Mouse (Mus musculus): ENCODE data around the gene Ankrd33b. TPM values are rescaled to one million over a fixed set of nuclear protein-coding genes. Genes with fewer than 3 reads are reported as not detected.

Gene Ankrd33b
- polyA plus RNA-seq, 1 experiment from 2014 or later: 0.75 TPM

DNA sequence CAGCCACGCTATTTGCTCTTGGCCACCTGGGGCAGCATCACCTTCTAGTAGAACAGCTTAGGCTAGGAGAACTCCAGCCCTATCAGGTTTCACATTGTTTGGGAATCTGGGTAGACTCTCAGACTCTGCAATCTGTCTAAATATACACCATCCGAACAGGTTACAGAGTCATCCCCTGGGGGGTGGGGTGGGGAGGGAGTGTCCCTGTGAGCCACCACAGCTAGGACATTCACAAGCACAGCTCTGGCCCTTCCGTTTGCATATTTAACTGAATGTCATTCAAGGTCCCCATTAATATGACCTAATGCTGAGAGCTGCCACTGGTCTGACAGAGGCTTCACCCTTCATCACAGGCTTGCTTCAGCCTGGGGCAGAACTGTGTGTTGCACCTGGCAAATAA is 74.9 kb downstream of the Ankrd33b start:
- WGBS: 50% methylated on average over 3 of the region's 3 CpGs
- Histone ChIP-seq H3K9me3 (ENCODE audit: control insufficient read depth, low read length) (no peaks in the 10 kb centered on the region; the same call in 1 of the 2 replicates), H3K27me3 (ENCODE audit: control insufficient read depth, insufficient read depth, low read length) (0 out of 2 replicates have a peak, but pooled peaks cover 5% of the 10 kb centered on the region), H3K9ac (replicated peaks; ENCODE audit: low read depth, low read length) (no peak overlapping the region), H3K27ac (ENCODE audit: low read depth, low read length) (no peak overlapping the region), H3K4me3 (ENCODE audit: low read depth, low read length) (no peak overlapping the region), H3K4me2 (ENCODE audit: low read depth, low read length) (no peak overlapping the region), H3K36me3 (ENCODE audit: control insufficient read depth, insufficient read depth, low read length) (no peaks in the 10 kb centered on the region), H3K4me1 (ENCODE audit: control insufficient read depth, insufficient read depth, low read length) (peaks cover 7% of the 10 kb centered on the region)
- ATAC-seq (ENCODE audit: low read depth): no peak

GRCm38 (mm10) chr15:31285695-31286094 is 81.8 kb downstream of the Ankrd33b start:
- H3K4me2 ChIP-seq (ENCODE audit: low read depth, low read length): no peak overlapping the region
- no peak overlapping the region for H3K27ac ChIP-seq (ENCODE audit: low read depth, low read length)
- ATAC-seq (ENCODE audit: low read depth): no peak
- H3K36me3 ChIP-seq (ENCODE audit: control insufficient read depth, insufficient read depth, low read length): no peaks in the 10 kb centered on the region
- H3K9ac ChIP-seq (replicated peaks; ENCODE audit: low read depth, low read length): no peak overlapping the region
- H3K4me1 ChIP-seq (ENCODE audit: control insufficient read depth, insufficient read depth, low read length): no peaks in the 10 kb centered on the region
- H3K9me3 ChIP-seq (ENCODE audit: control insufficient read depth, low read length): no peaks in the 10 kb centered on the region; the same call in 1 of the 2 replicates
- WGBS: 89% methylated on average over 3 of the region's 3 CpGs
- no peak overlapping the region for H3K4me3 ChIP-seq (ENCODE audit: low read depth, low read length)
- H3K27me3 ChIP-seq (ENCODE audit: control insufficient read depth, insufficient read depth, low read length): no peaks in the 10 kb centered on the region

DNA sequence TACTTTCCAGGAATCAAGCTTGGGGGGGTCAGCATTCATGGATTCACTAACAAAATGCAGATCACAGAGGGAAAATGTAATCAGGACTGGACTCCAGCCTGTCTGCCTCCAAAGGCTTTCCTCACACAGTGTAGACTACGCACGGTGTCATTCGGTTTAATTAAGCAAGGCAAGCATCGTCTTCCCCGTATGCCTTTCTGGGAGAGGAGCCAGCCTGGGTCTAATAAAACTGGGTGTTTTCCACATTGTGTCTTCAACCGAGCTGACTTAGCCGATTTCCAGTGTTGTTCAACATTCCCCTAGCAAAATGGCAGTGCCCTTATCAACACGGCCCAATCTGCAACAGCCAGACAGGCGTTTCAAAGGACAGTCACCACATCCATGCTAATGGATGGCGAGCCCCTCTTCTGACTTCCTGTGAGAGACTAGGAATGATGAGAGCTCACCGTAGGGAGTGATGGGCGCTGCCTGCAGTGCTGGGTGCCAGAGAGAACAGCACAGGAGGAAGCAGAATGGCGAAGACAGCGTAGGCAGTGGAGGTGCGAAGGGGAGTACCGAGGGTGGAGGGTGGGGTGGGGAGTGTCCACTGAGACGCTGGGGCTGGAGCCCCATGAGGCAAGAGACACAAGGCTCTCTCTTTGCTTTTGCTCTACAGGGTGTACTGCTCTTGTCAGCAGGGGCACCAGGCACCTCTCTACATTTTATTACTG is 82.4 kb downstream of the Ankrd33b start:
- Histone ChIP-seq H3K27me3 (ENCODE audit: control insufficient read depth, insufficient read depth, low read length) (no peaks in the 10 kb centered on the region), H3K9ac (replicated peaks; ENCODE audit: low read depth, low read length) (no peak overlapping the region), H3K9me3 (ENCODE audit: control insufficient read depth, low read length) (no peaks in the 10 kb centered on the region; the same call in 1 of the 2 replicates), H3K36me3 (ENCODE audit: control insufficient read depth, insufficient read depth, low read length) (no peaks in the 10 kb centered on the region), H3K4me2 (ENCODE audit: low read depth, low read length) (no peak overlapping the region), H3K4me1 (ENCODE audit: control insufficient read depth, insufficient read depth, low read length) (no peaks in the 10 kb centered on the region), H3K27ac (ENCODE audit: low read depth, low read length) (no peak overlapping the region), H3K4me3 (ENCODE audit: low read depth, low read length) (no peak overlapping the region)
- 65% methylated on average over 17 of the region's 17 CpGs for WGBS
- ATAC-seq (ENCODE audit: low read depth): peak; percentile 53; the same call in 1 of the 2 replicates

GRCm38 (mm10) chr15:31284142-31284541 is 83.4 kb downstream of the Ankrd33b start:
- WGBS: 74% methylated on average over 5 of the region's 5 CpGs
- no peak overlapping the region for H3K4me3 ChIP-seq (ENCODE audit: low read depth, low read length)
- no peak for ATAC-seq (ENCODE audit: low read depth)

DNA sequence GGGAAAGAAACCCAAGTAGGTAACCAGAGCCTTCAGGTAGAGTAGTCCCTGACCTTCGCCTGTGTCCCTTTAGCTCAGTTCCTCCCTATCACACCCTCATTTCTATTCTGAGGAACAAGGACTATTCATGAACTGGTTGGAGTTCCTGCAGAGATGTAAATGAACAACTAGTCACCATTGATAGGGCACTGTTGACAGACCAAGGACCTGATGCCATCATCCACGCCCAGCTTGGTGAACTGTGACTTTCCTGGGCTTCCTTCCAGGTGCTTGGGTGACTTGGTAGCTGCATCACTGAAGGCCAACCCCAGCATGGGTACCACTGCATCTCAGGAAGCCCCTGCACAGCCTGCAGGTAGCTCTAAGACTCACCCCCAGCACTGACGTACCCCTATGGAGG is 85.2 kb downstream of the Ankrd33b start:
- H3K4me3 ChIP-seq (ENCODE audit: low read depth, low read length): no peak overlapping the region
- H3K9me3 ChIP-seq (ENCODE audit: control insufficient read depth, low read length): no peaks in the 10 kb centered on the region
- H3K27me3 ChIP-seq (ENCODE audit: control insufficient read depth, insufficient read depth, low read length): no peaks in the 10 kb centered on the region
- H3K4me1 ChIP-seq (ENCODE audit: control insufficient read depth, insufficient read depth, low read length): no peaks in the 10 kb centered on the region
- no peak for ATAC-seq (ENCODE audit: low read depth)
- no peaks in the 10 kb centered on the region for H3K36me3 ChIP-seq (ENCODE audit: control insufficient read depth, insufficient read depth, low read length)
- 86% methylated on average over 3 of the region's 3 CpGs for WGBS
- H3K27ac ChIP-seq (ENCODE audit: low read depth, low read length): no peak overlapping the region
- H3K4me2 ChIP-seq (ENCODE audit: low read depth, low read length): no peak overlapping the region
- no peak overlapping the region for H3K9ac ChIP-seq (replicated peaks; ENCODE audit: low read depth, low read length)

More at GRCm38 (mm10) chr15:31284142-31284541, 83.4 kb downstream of the Ankrd33b start:
- Histone ChIP-seq H3K27ac (ENCODE audit: low read depth, low read length) (no peak overlapping the region), H3K9me3 (ENCODE audit: control insufficient read depth, low read length) (no peaks in the 10 kb centered on the region; the same call in 1 of the 2 replicates), H3K9ac (replicated peaks; ENCODE audit: low read depth, low read length) (no peak overlapping the region), H3K4me1 (ENCODE audit: control insufficient read depth, insufficient read depth, low read length) (no peaks in the 10 kb centered on the region), H3K27me3 (ENCODE audit: control insufficient read depth, insufficient read depth, low read length) (no peaks in the 10 kb centered on the region), H3K4me2 (ENCODE audit: low read depth, low read length) (no peak overlapping the region), H3K36me3 (ENCODE audit: control insufficient read depth, insufficient read depth, low read length) (no peaks in the 10 kb centered on the region)

DNA sequence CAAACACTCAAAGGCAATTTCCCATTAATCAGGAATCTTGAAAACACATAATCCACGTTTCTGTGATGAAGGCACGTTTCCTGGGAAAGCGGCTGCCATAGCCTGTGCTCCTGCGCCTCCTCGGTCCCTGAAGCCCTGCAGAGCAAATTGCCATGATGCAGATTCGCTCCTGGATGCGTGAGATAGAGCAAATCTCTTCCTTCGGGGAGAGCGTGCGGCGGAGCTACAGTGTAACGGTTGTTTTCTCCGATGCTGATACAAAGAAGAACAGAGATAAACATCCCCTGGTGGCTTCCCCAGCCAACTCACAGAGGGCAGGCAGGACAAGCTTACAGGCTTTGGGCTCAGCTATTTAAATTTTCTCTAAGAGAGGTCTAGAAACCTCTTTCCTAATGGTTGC is 85.7 kb downstream of the Ankrd33b start:
- no peak overlapping the region for H3K4me3 ChIP-seq (ENCODE audit: low read depth, low read length)
- no peak for ATAC-seq (ENCODE audit: low read depth)
- no peaks in the 10 kb centered on the region for H3K4me1 ChIP-seq (ENCODE audit: control insufficient read depth, insufficient read depth, low read length)
- 66% methylated on average over 13 of the region's 13 CpGs for WGBS
- no peaks in the 10 kb centered on the region for H3K36me3 ChIP-seq (ENCODE audit: control insufficient read depth, insufficient read depth, low read length)
- H3K4me2 ChIP-seq (ENCODE audit: low read depth, low read length): no peak overlapping the region
- no peaks in the 10 kb centered on the region for H3K9me3 ChIP-seq (ENCODE audit: control insufficient read depth, low read length)
- H3K9ac ChIP-seq (replicated peaks; ENCODE audit: low read depth, low read length): no peak overlapping the region
- H3K27me3 ChIP-seq (ENCODE audit: control insufficient read depth, insufficient read depth, low read length): no peaks in the 10 kb centered on the region
- H3K27ac ChIP-seq (ENCODE audit: low read depth, low read length): no peak overlapping the region

DNA sequence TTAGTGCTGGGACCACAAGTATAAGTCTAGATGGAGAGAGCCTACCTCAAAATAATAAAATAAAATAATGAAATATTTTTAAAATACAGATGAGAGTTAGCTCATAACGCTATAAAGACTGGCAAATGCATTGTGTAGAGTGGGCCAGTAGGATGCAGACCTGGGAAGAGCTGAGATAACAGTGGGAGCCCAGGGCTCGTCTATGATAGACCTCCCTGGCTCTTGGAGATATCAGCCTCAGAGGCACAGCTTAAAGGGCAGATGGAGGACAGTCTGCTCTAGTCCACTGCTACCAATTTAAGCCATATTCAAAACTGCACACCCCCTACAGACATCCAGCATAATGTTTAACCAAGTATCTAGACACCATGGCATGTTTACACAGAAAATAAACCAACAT is 86.8 kb downstream of the Ankrd33b start:
- Histone ChIP-seq H3K4me3 (ENCODE audit: low read depth, low read length) (no peak overlapping the region), H3K27ac (ENCODE audit: low read depth, low read length) (no peak overlapping the region), H3K9me3 (ENCODE audit: control insufficient read depth, low read length) (no peaks in the 10 kb centered on the region), H3K27me3 (ENCODE audit: control insufficient read depth, insufficient read depth, low read length) (no peaks in the 10 kb centered on the region), H3K4me2 (ENCODE audit: low read depth, low read length) (no peak overlapping the region), H3K36me3 (ENCODE audit: control insufficient read depth, insufficient read depth, low read length) (no peaks in the 10 kb centered on the region), H3K4me1 (ENCODE audit: control insufficient read depth, insufficient read depth, low read length) (no peaks in the 10 kb centered on the region), H3K9ac (replicated peaks; ENCODE audit: low read depth, low read length) (no peak overlapping the region)
- 87% methylated on average over 2 of the region's 2 CpGs for WGBS
- no peak for ATAC-seq (ENCODE audit: low read depth)

DNA sequence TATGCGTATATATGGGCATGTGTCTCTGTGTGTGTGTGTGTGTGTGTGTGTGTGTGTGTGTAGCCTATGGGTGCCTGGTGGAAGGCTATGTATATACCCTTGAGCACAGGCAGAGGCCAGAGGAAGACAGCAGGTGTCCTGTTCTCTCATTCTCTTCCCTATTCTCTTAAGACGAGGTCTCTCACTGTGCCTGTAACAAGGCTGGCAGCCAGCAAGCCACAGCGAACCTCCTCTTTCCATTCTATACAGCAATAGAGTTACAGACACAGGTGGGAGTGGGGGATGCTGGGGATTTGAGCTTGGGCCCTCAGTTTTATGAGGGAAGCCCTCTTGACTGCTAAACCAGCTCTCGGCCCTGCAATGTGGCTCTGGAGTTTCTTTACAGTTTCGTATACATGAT is 87.5 kb downstream of the Ankrd33b start:
- Histone ChIP-seq H3K4me2 (ENCODE audit: low read depth, low read length) (no peak overlapping the region), H3K9ac (replicated peaks; ENCODE audit: low read depth, low read length) (no peak overlapping the region), H3K27me3 (ENCODE audit: control insufficient read depth, insufficient read depth, low read length) (no peaks in the 10 kb centered on the region), H3K4me1 (ENCODE audit: control insufficient read depth, insufficient read depth, low read length) (no peaks in the 10 kb centered on the region), H3K9me3 (ENCODE audit: control insufficient read depth, low read length) (no peaks in the 10 kb centered on the region), H3K27ac (ENCODE audit: low read depth, low read length) (no peak overlapping the region), H3K4me3 (ENCODE audit: low read depth, low read length) (no peak overlapping the region), H3K36me3 (ENCODE audit: control insufficient read depth, insufficient read depth, low read length) (no peaks in the 10 kb centered on the region)
- 75% methylated on average over 5 of the region's 5 CpGs for WGBS
- no peak for ATAC-seq (ENCODE audit: low read depth)

DNA sequence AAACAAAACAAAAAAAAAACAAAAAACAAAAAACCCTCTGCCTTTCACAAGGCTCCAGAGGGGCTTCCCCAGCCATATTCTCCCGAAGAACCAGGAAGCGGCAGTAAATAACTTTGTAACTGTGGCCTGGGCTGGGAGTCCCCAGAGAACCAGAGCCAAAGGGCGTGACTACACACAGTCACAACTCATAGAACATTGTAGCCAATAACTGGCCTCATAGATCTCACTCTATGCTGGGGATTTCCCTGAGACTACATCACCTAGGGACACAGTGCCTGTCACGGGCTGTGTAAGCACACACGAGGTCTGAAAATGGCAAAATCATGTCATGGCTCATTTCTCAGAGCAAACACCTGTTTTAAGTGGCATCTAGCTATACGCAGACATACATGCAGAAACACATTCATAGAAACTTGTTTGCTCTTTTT is 87.9 kb downstream of the Ankrd33b start:
- peak; percentile 45; the same call in 1 of the 2 replicates for ATAC-seq (ENCODE audit: low read depth)
- no peaks in the 10 kb centered on the region for H3K9me3 ChIP-seq (ENCODE audit: control insufficient read depth, low read length)
- no peak overlapping the region for H3K9ac ChIP-seq (replicated peaks; ENCODE audit: low read depth, low read length)
- no peaks in the 10 kb centered on the region for H3K27me3 ChIP-seq (ENCODE audit: control insufficient read depth, insufficient read depth, low read length)
- no peak overlapping the region for H3K4me2 ChIP-seq (ENCODE audit: low read depth, low read length)
- H3K27ac ChIP-seq (ENCODE audit: low read depth, low read length): no peak overlapping the region
- no peaks in the 10 kb centered on the region for H3K36me3 ChIP-seq (ENCODE audit: control insufficient read depth, insufficient read depth, low read length)
- H3K4me1 ChIP-seq (ENCODE audit: control insufficient read depth, insufficient read depth, low read length): no peaks in the 10 kb centered on the region
- H3K4me3 ChIP-seq (ENCODE audit: low read depth, low read length): no peak overlapping the region
- 49% methylated on average over 6 of the region's 6 CpGs for WGBS
